Mouse (Mus musculus) bone marrow, adult 2 months (tissue): ENCODE measurements around the gene Gm13696. TPM values are rescaled to one million over a fixed set of nuclear protein-coding genes. Genes with fewer than 3 reads are reported as not detected.
"Not testable (repeated sequence)": the region's sequence is repeated elsewhere in the genome, so short reads cannot be mapped to it uniquely, and the experiment has no call there.

Source experiments
- H3K27ac ChIP-seq: fragments of 200-500 bp; 2 replicates; pipeline ENCODE4 v1.5.1; 2012; ENCODE audit warnings: low read depth, mild to moderate bottlenecking, control low read depth, inconsistent platforms, low read length; ENCODE audit not compliant: control insufficient read depth, poor library complexity, insufficient read depth
- H3K4me1 ChIP-seq: fragments of 200-500 bp; 2 replicates; pipeline ENCODE4 v1.6.1; 2011; ENCODE audit warnings: low read length; ENCODE audit not compliant: control insufficient read depth, insufficient read depth
- H3K4me3 ChIP-seq: fragments of 200-500 bp; replicated peaks from 2 replicates; pipeline ENCODE3; 2011; ENCODE audit warnings: mild to moderate bottlenecking, low read depth, low read length, control low read depth; ENCODE audit not compliant: control insufficient read depth
- CTCF ChIP-seq: fragments of 200-500 bp; IDR thresholded peaks from 2 replicates; pipeline ENCODE4 v1.5.1; 2011; ENCODE audit warnings: low read length, control low read depth; ENCODE audit not compliant: control insufficient read depth, insufficient read depth
- POLR2A ChIP-seq: fragments of 200-500 bp; IDR thresholded peaks from 2 replicates; pipeline ENCODE4 v1.6.1; 2011; ENCODE audit warnings: low read depth, mild to moderate bottlenecking, control low read depth, low read length, borderline replicate concordance; ENCODE audit not compliant: control insufficient read depth
- WGBS: fragments of 180-500 bp; shearing (Covaris S2); methylation state at CpG from one replicate; pipeline ENCODE4 v1.1.7; 2018; 5-methylcytosine and 5-hydroxymethylcytosine counted together
- polyA plus RNA-seq: library from polyadenylated mRNA; stranded (reverse); fragments of >200 nt; gene quantifications from 2 replicates; pipeline ENCODE4 v1.2.4, GENCODE M21; 2011; ENCODE audit warnings: low replicate concordance; ENCODE audit not compliant: missing spikeins, insufficient read depth, insufficient read length

The Gm13696 gene
- polyA plus RNA-seq, result not detected in 2 replicates

- WGBS, result no CpG with 5 or more reads among the region's 6 CpGs
- not testable (repeated sequence) for H3K4me3 ChIP-seq, H3K4me1 ChIP-seq, H3K27ac ChIP-seq
Observed at GRCm38 (mm10) chr2:83972823-83973222, at the start of gene Gm13696. Gm13696 (plus strand) TSS chr2:83973123.

GRCm38 (mm10) chr2:83929478-83930088 is 43.3 kb upstream of the Gm13696 start:
- no peaks in the 10 kb centered on the region for H3K4me1 ChIP-seq
- H3K27ac ChIP-seq, result no peak overlapping the region
- no peak overlapping the region for H3K4me3 ChIP-seq
- WGBS, result 5% methylated on average over 2 of the region's 2 CpGs
- TF ChIP-seq POLR2A (no peak), CTCF (no peak)

DNA sequence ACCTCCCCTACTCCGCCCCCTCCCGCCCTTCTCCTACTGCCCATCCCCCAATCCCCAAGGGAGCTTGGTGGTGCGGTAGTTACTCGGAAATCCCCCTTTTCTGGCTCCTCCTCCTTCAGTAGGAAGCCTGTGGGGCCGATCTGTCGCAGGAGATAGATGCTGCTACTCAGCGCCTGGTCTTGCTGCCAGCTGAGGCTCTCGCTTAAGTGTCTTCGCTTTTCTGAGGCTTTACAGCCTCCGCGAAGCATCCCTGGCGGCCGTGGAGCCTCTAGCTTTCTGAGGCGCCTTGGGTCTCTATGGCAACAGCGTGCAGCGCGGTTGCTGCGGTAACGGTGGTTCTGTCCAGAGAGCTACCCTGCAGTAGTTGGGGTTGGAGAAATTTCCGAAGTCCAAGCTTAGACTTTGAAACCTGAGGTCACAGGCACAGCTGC is 32.0 kb upstream of the Gm13696 start, which contains the start of gene Zswim2:
TSS of gene Zswim2 (minus strand) at position 298 of the 431 bp plus-strand sequence.
- 1% methylated on average over 20 of the region's 20 CpGs for WGBS
- no peaks in the 10 kb centered on the region for H3K4me1 ChIP-seq
- no peak for TF ChIP-seq CTCF
- TF ChIP-seq POLR2A, result no peak
- no peak within 1 kb of the TSS for H3K27ac ChIP-seq
- H3K4me3 ChIP-seq, result no peak within 1 kb of the TSS

DNA sequence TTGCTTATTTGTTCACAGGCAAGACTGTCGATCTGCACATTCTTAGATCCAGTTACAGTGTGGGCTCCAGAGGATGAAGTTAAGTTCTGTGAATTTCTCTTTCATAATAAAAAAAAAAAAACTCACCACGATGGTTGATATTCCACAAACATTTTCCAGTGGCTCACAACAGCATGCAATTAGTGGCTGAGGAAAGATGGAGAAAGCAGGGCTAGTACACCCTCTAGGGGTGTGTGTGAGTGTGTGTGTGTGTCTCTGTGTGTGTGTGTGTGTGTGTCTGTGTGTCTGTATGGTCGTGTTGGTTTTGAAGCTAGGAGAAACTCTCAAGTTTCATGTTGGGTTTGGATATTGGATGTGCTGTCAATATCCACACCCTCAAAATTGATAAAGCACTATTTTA is 31.5 kb upstream of the Gm13696 start:
- H3K27ac ChIP-seq, result no peak overlapping the region
- no peak for TF ChIP-seq POLR2A
- TF ChIP-seq CTCF, result no peak
- H3K4me1 ChIP-seq, result no peaks in the 10 kb centered on the region
- 13% methylated on average over 3 of the region's 3 CpGs for WGBS
- no peak overlapping the region for H3K4me3 ChIP-seq

DNA sequence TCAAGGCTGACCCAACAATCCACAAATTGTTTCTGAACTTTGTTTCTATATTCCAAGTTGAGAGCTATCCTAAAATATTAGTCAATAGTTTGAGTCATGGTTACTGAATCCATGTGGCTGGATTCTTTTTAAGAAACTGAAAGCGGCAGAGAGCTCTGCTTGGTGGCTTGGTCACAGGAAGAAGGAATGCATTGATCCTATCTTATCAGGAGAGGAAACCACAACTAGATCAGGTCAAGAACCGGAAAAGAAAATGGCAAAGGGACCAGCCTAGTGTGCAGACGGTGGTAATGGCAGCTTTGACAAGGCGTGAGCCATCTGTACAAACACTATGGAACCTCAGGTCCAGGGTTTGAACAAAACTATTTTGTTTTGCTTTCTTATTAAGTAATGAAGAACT is 31.1 kb upstream of the Gm13696 start:
- no peak overlapping the region for H3K27ac ChIP-seq
- 15% methylated on average over 4 of the region's 4 CpGs for WGBS
- no peak overlapping the region for H3K4me3 ChIP-seq
- no peaks in the 10 kb centered on the region for H3K4me1 ChIP-seq
- no peak for TF ChIP-seq POLR2A
- TF ChIP-seq CTCF, result no peak

- no CpG with 5 or more reads among the region's 6 CpGs for WGBS
- not testable (repeated sequence) for H3K4me1 ChIP-seq, H3K4me3 ChIP-seq, H3K27ac ChIP-seq
Observed at GRCm38 (mm10) chr2:83955393-83955792, 17.5 kb upstream of the Gm13696 start, which contains the start of gene Gm13698. Gm13698 (plus strand) TSS chr2:83955693.

- WGBS, result no CpG with 5 or more reads among the region's 6 CpGs
- not testable (repeated sequence) for H3K4me3 ChIP-seq, H3K4me1 ChIP-seq
Observed at GRCm38 (mm10) chr2:83961203-83961602, 11.7 kb upstream of the Gm13696 start, which contains the start of gene Gm13693. Gm13693 (plus strand) TSS chr2:83961503.

GRCm38 (mm10) chr2:83967013-83967412 is 5.9 kb upstream of the Gm13696 start, which contains the start of gene Gm13695:
Gm13695 (plus strand) TSS chr2:83967313.
- H3K4me1 ChIP-seq, H3K27ac ChIP-seq, H3K4me3 ChIP-seq: not testable (repeated sequence)
- no CpG with 5 or more reads among the region's 6 CpGs for WGBS

More at GRCm38 (mm10) chr2:83961203-83961602, 11.7 kb upstream of the Gm13696 start, which contains the start of gene Gm13693:
- H3K27ac ChIP-seq, result not testable (repeated sequence)

DNA sequence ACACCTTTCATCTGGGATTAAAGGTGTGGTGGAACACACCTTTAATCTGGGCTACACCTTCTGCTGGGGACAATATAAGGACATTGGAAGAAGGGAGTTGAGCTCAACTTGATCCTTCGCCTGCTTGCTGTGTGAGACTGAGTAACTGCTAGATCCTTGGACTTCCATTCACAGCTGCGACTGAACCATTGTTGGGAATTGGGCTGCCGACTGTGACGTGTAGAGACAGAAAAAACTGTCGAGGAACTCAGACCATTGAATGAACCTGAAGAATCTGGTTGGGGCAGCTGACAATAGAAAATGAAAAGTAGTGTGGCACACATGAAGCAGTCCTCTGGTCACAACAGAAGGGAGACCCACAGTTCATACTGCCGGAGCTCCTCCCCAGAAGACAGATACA is 5.7 kb downstream of the Gm13696 start, which contains the start of gene Gm13694:
TSS of gene Gm13694 (plus strand) at position 301 of the 400 bp plus-strand sequence.
- not testable (repeated sequence) for H3K4me3 ChIP-seq, H3K27ac ChIP-seq, H3K4me1 ChIP-seq
- WGBS, result no CpG with 5 or more reads among the region's 6 CpGs

DNA sequence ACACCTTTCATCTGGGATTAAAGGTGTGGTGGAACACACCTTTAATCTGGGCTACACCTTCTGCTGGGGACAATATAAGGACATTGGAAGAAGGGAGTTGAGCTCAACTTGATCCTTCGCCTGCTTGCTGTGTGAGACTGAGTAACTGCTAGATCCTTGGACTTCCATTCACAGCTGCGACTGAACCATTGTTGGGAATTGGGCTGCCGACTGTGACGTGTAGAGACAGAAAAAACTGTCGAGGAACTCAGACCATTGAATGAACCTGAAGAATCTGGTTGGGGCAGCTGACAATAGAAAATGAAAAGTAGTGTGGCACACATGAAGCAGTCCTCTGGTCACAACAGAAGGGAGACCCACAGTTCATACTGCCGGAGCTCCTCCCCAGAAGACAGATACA is 11.5 kb downstream of the Gm13696 start, which contains the start of gene Gm13697:
TSS of gene Gm13697 (plus strand) at position 301 of the 400 bp plus-strand sequence.
- not testable (repeated sequence) for H3K4me1 ChIP-seq, H3K27ac ChIP-seq, H3K4me3 ChIP-seq
- no CpG with 5 or more reads among the region's 6 CpGs for WGBS

DNA sequence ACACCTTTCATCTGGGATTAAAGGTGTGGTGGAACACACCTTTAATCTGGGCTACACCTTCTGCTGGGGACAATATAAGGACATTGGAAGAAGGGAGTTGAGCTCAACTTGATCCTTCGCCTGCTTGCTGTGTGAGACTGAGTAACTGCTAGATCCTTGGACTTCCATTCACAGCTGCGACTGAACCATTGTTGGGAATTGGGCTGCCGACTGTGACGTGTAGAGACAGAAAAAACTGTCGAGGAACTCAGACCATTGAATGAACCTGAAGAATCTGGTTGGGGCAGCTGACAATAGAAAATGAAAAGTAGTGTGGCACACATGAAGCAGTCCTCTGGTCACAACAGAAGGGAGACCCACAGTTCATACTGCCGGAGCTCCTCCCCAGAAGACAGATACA is 17.3 kb downstream of the Gm13696 start, which contains the start of gene Gm13691:
TSS of gene Gm13691 (plus strand) at position 301 of the 400 bp plus-strand sequence.
- H3K4me3 ChIP-seq, H3K4me1 ChIP-seq, H3K27ac ChIP-seq: not testable (repeated sequence)
- WGBS, result no CpG with 5 or more reads among the region's 6 CpGs

DNA sequence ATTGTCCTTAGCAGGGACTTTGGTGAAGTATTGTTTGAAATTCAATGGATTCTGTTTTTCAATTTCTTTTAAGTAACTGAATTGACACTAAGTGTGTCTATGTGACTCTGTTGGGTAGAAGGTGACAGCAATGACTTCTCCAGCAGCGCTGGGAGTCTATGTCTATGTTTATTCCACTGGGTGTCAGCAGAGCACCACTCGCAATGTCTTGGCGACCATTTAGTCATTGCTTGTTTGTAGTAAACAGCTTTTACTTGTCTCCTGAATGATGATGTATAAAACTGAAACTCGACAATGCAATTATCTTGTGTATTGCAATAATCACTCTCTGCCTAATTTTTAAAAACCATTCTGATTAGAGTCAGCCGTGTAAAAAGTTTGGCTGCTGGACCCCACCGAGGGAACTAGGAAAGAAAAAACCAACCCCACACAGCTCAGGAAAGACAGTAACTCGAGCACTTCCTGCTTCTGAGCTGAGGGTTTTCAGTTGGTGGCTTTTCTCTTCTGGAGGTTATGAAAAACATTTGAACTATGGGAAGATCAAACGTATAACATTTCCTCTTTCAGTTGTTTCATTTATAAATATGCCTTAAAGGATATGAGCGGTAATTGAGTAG is 20.8 kb downstream of the Gm13696 start:
- not testable (repeated sequence) for H3K27ac ChIP-seq, H3K4me3 ChIP-seq, H3K4me1 ChIP-seq
- 0% methylated on average over 8 of the region's 9 CpGs for WGBS

GRCm38 (mm10) chr2:83994526-83994925 is 21.6 kb downstream of the Gm13696 start:
- H3K4me3 ChIP-seq, H3K27ac ChIP-seq, H3K4me1 ChIP-seq: not testable (repeated sequence)
- 62% methylated on average over 2 of the region's 3 CpGs for WGBS
